Mouse (Mus musculus) lung, adult 2 months (tissue): Measurements from ENCODE around the gene Dnah17.

Experiments used
- CTCF ChIP-seq: fragments of 200-500 bp; IDR thresholded peaks from 2 replicates; pipeline ENCODE4 v1.5.1; 2011; ENCODE audit warnings: mild to moderate bottlenecking, low read length, control low read depth; ENCODE audit not compliant: insufficient read depth
- POLR2A ChIP-seq: fragments of 200-500 bp; IDR thresholded peaks from 2 replicates; pipeline ENCODE4 v1.6.1; 2011; ENCODE audit warnings: low read depth, mild to moderate bottlenecking, control low read depth, low read length, borderline replicate concordance; ENCODE audit errors: extremely low read depth

DNA sequence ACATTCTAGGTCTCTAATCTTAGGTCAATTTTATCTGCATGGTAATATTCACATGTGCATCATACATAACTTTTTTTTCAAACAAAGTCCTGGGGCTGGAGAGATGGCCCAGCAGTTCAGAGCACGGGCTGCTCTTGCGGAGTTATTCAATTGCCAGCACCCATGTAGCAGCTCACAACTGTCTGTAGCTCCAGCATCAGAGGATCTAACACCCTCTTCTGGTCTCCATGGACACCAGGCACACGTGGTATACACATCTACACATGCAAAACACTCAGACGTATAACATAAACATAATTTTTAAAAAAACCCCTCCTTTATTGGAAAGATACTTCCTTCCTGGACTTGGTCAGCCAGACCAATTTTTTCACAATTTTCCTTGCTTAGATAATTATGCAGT lies 28.3 kb upstream of the Dnah17 start:
- TF ChIP-seq POLR2A (no peak), CTCF (no peak)
